Mouse (Mus musculus) CH12.LX (cell line): ENCODE measurements around the gene Iqcj. TPM values are rescaled to one million over a fixed set of nuclear protein-coding genes. Genes with fewer than 3 reads are reported as not detected.
A peak's percentile ranks its signal among the peaks of the same experiment; 100 is the strongest.

Experiments used
- DNase-seq: peaks from one replicate; pipeline ENCODE4 v3.0.0-alpha.2; 2013; ENCODE audit errors: extremely low read depth
- H3K27ac ChIP-seq: 2 replicates; pipeline ENCODE4 v1.5.1; 2012; ENCODE audit warnings: low read depth, mild to moderate bottlenecking, control low read depth, moderate library complexity; ENCODE audit not compliant: insufficient read depth
- H3K27me3 ChIP-seq: replicated peaks from 2 replicates; pipeline ENCODE3; 2012; ENCODE audit warnings: inconsistent platforms
- H3K36me3 ChIP-seq, 2 experiments: replicated peaks in 1 of 2; 2 replicates each; pipeline versions ENCODE3 to v1.6.1; 2012; ENCODE audit warnings: inconsistent platforms in 1 of 2, low read length in 1 of 2, mild to moderate bottlenecking in 1 of 2, mixed read lengths in 1 of 2, moderate library complexity in 1 of 2; ENCODE audit not compliant: control insufficient read depth in 1 of 2, insufficient read depth in 1 of 2
- H3K4me1 ChIP-seq, 2 experiments: 2 replicates each; pipeline ENCODE4 v1.6.1; 2012; ENCODE audit warnings: inconsistent platforms in 1 of 2, moderate library complexity in 1 of 2; ENCODE audit not compliant: insufficient read depth in 2 of 2, control insufficient read depth in 1 of 2
- H3K4me2 ChIP-seq: 2 replicates; pipeline ENCODE4 v1.6.1; 2012; ENCODE audit warnings: low read depth, mild to moderate bottlenecking, control low read depth; ENCODE audit not compliant: poor library complexity, insufficient read depth, severe bottlenecking
- H3K4me3 ChIP-seq, 3 experiments: fragments of 150-350 bp in 1 of 3; sonication (generic) in 1 of 3; replicated peaks in 1 of 3; 2 replicates each; pipeline versions ENCODE3 to v1.5.1; 2011 to 2012; ENCODE audit warnings: low read depth in 2 of 3, low read length in 2 of 3, mild to moderate bottlenecking in 2 of 3, moderate library complexity in 2 of 3, control low read depth in 1 of 3, improper control_type of control experiment in 1 of 3, inconsistent platforms in 1 of 3, mixed read lengths in 1 of 3; ENCODE audit not compliant: poor library complexity in 1 of 3
- H3K79me2 ChIP-seq: replicated peaks from 2 replicates; pipeline ENCODE4 v1.6.1; 2012; ENCODE audit warnings: mild to moderate bottlenecking, moderate library complexity; ENCODE audit not compliant: control insufficient read depth, poor library complexity, insufficient read depth, severe bottlenecking; ENCODE audit errors: extremely low read depth
- H3K9ac ChIP-seq: 2 replicates; pipeline ENCODE4 v1.6.1; 2012; ENCODE audit warnings: low read depth, mild to moderate bottlenecking, control low read depth, moderate library complexity; ENCODE audit not compliant: insufficient read depth
- H3K9me3 ChIP-seq: replicated peaks from 2 replicates; pipeline ENCODE3; 2012; ENCODE audit warnings: low read length, inconsistent platforms, mixed read lengths
- BHLHE40 ChIP-seq: IDR thresholded peaks from 2 replicates; pipeline ENCODE4 v1.6.1; 2011; ENCODE audit warnings: mild to moderate bottlenecking, low read depth, low read length, improper control_type of control experiment
- CHD1 ChIP-seq: IDR thresholded peaks from 2 replicates; pipeline ENCODE4 v1.6.1; 2012; ENCODE audit warnings: low read depth, low read length, improper control_type of control experiment, inconsistent platforms
- CTCF ChIP-seq, 2 experiments: IDR thresholded peaks in 1 of 2; conservative IDR thresholded peaks in 1 of 2; 2 replicates each; pipeline ENCODE4 v1.5.1; 2011 to 2012; ENCODE audit warnings: low read depth in 2 of 2, low read length in 2 of 2, improper control_type of control experiment in 1 of 2, inconsistent platforms in 1 of 2, mild to moderate bottlenecking in 1 of 2, moderate library complexity in 1 of 2
- EP300 ChIP-seq: IDR thresholded peaks from 2 replicates; pipeline ENCODE4 v1.6.1; 2011; ENCODE audit warnings: low read length, improper control_type of control experiment
- ETS1 ChIP-seq: conservative IDR thresholded peaks from 2 replicates; pipeline ENCODE4 v1.6.1; 2012; ENCODE audit warnings: low read depth, mild to moderate bottlenecking, inconsistent platforms, low read length, improper control_type of control experiment, moderate library complexity
- GABPA ChIP-seq: IDR thresholded peaks from 2 replicates; pipeline ENCODE4 v1.6.1; 2012; ENCODE audit warnings: low read depth, low read length, improper control_type of control experiment, inconsistent platforms; ENCODE audit not compliant: insufficient replicate concordance
- IRF4 ChIP-seq: IDR thresholded peaks from 2 replicates; pipeline ENCODE4 v1.6.1; 2014; ENCODE audit warnings: low read depth, mild to moderate bottlenecking, inconsistent platforms, low read length, improper control_type of control experiment
- MAX ChIP-seq: IDR thresholded peaks from 2 replicates; pipeline ENCODE4 v1.6.1; 2011; ENCODE audit warnings: low read length, improper control_type of control experiment
- MAZ ChIP-seq: IDR thresholded peaks from 2 replicates; pipeline ENCODE4 v1.6.1; 2012; ENCODE audit warnings: low read depth, mild to moderate bottlenecking, inconsistent platforms, low read length, improper control_type of control experiment, moderate library complexity
- MEF2A ChIP-seq: IDR thresholded peaks from 2 replicates; pipeline ENCODE4 v1.6.1; 2014; ENCODE audit warnings: low read depth, mild to moderate bottlenecking, inconsistent platforms, low read length, improper control_type of control experiment, borderline replicate concordance
- MXI1 ChIP-seq: IDR thresholded peaks from 2 replicates; pipeline ENCODE4 v1.6.1; 2011; ENCODE audit warnings: mild to moderate bottlenecking, low read depth, low read length, improper control_type of control experiment
- NRF1 ChIP-seq: IDR thresholded peaks from 2 replicates; pipeline ENCODE4 v1.6.1; 2014; ENCODE audit warnings: low read depth, mild to moderate bottlenecking, inconsistent platforms, low read length, improper control_type of control experiment, moderate library complexity
- POLR2A ChIP-seq: IDR thresholded peaks from 2 replicates; pipeline ENCODE4 v1.6.1; 2011; ENCODE audit warnings: low read depth, mild to moderate bottlenecking, improper control_type of control experiment, low read length
- RCOR1 ChIP-seq: conservative IDR thresholded peaks from 2 replicates; pipeline ENCODE4 v1.6.1; 2012; ENCODE audit warnings: low read depth, mild to moderate bottlenecking, inconsistent platforms, low read length, improper control_type of control experiment
- SMC3 ChIP-seq: IDR thresholded peaks from 2 replicates; pipeline ENCODE4 v1.6.1; 2011; ENCODE audit warnings: low read depth, low read length, improper control_type of control experiment
- TBP ChIP-seq: conservative IDR thresholded peaks from 2 replicates; pipeline ENCODE4 v1.6.1; 2011; ENCODE audit warnings: low read depth, low read length, improper control_type of control experiment
- TCF12 ChIP-seq: IDR thresholded peaks from 2 replicates; pipeline ENCODE4 v1.6.1; 2014; ENCODE audit warnings: low read depth, mild to moderate bottlenecking, inconsistent platforms, low read length, improper control_type of control experiment
- UBTF ChIP-seq: IDR thresholded peaks from 2 replicates; pipeline ENCODE4 v1.6.1; 2012; ENCODE audit warnings: low read depth, mild to moderate bottlenecking, inconsistent platforms, low read length, improper control_type of control experiment, moderate library complexity
- USF2 ChIP-seq: conservative IDR thresholded peaks from 2 replicates; pipeline ENCODE4 v1.6.1; 2011; ENCODE audit warnings: low read depth, low read length, improper control_type of control experiment
- ZKSCAN1 ChIP-seq: IDR thresholded peaks from 2 replicates; pipeline ENCODE4 v1.6.1; 2012; ENCODE audit warnings: low read depth, inconsistent platforms, low read length, improper control_type of control experiment, borderline replicate concordance
- ZMIZ1 ChIP-seq: IDR thresholded peaks from 2 replicates; pipeline ENCODE4 v1.6.1; 2012; ENCODE audit warnings: low read depth, mild to moderate bottlenecking, inconsistent platforms, low read length, improper control_type of control experiment
- ZNF384 ChIP-seq: IDR thresholded peaks from 2 replicates; pipeline ENCODE4 v1.6.1; 2012; ENCODE audit warnings: low read depth, low read length, improper control_type of control experiment, inconsistent platforms
- dilution Hi-C: fragments of 300-500 bp; cut with MboI; formaldehyde crosslinking; loops from 2 replicates; pipeline ENCODE4 v1.14.3; 2020; ENCODE audit warnings: low sequenced_read_pairs; ENCODE audit not compliant: extremely low pct_unique_long_range_greater_than_20kb, extremely low pct_ligation_motif_present
- in situ Hi-C: fragments of 300-500 bp; cut with MboI; formaldehyde crosslinking; loops from 3 replicates; pipeline ENCODE4 v1.14.3; 2019; ENCODE audit warnings: low sequenced_read_pairs, low pct_ligation_motif_present, low pct_unique_long_range_greater_than_20kb, mixed read lengths
- polyA plus RNA-seq: library from polyadenylated mRNA; unstranded; fragments of >175 nt; gene quantifications from 2 replicates; pipeline ENCODE4 v1.2.1, GENCODE M21; 2012; ENCODE audit warnings: low read depth; ENCODE audit not compliant: insufficient read length
- total RNA-seq, 2 experiments: library from RNA; depleted of rRNA; stranded (reverse); fragments of 300-350 nt in 1 of 2; fragments of >200 nt in 1 of 2; gene quantifications; 2 replicates each; pipeline ENCODE4 v1.2.3; 2012 to 2014

The Iqcj gene
- total and polyA plus RNA-seq, 3 experiments = 0.47 TPM; not detected in 2

- Histone ChIP-seq H3K36me3 (no peaks in the 10 kb centered on the region), H3K9ac (no peak overlapping the region), H3K79me2 (no peaks in the 10 kb centered on the region), H3K4me1 (peaks cover 0 to 10% of the 10 kb centered on the region in 2 experiments; a peak in 2 of 4 replicates), H3K4me2 (no peak overlapping the region), H3K27me3 (no peaks in the 10 kb centered on the region), H3K9me3 (no peaks in the 10 kb centered on the region), H3K4me3 (no peak overlapping the region), H3K27ac (no peak overlapping the region)
- TF ChIP-seq MAX (no peak), EP300 (peak; percentile 50; the same call in 1 of the 2 replicates), ZNF384 (peak; percentile 92), ETS1 (no peak)
- dilution Hi-C loops (no loop called here), in situ Hi-C loops (no loop called here)
- no peak for DNase-seq
Observed at GRCm38 (mm10) chr3:67935829-67936228, 43.8 kb downstream of the Iqcj start.

DNA sequence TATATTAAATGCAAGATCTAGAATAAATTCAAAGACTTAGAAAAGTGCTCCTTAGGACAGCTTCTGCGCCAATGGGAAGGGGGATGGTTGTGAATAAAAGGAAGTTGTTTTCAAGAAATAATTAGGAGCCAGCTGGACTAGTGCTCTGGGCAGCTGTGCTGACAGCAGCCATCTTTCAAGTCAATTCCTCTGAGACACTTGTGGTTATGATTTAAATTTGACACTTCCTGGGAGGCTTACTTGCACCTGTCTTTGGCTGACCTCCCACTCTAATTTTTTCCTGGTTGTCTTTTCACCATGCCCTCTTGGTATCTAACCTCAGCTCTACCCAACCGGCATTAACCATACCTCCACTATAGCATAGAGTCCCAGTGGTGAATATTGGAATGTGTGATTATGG, 55.0 kb downstream of the Iqcj start:
- H3K9ac ChIP-seq = no peak overlapping the region
- H3K4me1 ChIP-seq = peaks cover 8 to 18% of the 10 kb centered on the region in 2 experiments
- dilution Hi-C loops = no loop called here

GRCm38 (mm10) chr3:67952517-67952940, 60.5 kb downstream of the Iqcj start:
- dilution Hi-C loops = no loop called here
- H3K79me2 ChIP-seq = no peaks in the 10 kb centered on the region
- H3K27me3 ChIP-seq = no peaks in the 10 kb centered on the region
- in situ Hi-C loops = no loop called here
- H3K4me1 ChIP-seq = peaks cover 14 to 28% of the 10 kb centered on the region in 2 experiments
- H3K9me3 ChIP-seq = no peaks in the 10 kb centered on the region
- TF ChIP-seq SMC3 = no peak
- TF ChIP-seq RCOR1 = no peak
- no peak for TF ChIP-seq TBP
- TF ChIP-seq IRF4 = no peak
- no peak for TF ChIP-seq USF2
- no peak for TF ChIP-seq MEF2A
- TF ChIP-seq ZMIZ1 = no peak
- TF ChIP-seq GABPA = no peak
- peak; percentile 81 for TF ChIP-seq ETS1
- no peak for TF ChIP-seq UBTF
- TF ChIP-seq NRF1 = no peak
- TF ChIP-seq TCF12 = peak; percentile 19; the same call in 1 of the 2 replicates
- 0 out of 2 replicates have a peak, but pooled peaks have one; percentile 26 for TF ChIP-seq MXI1
- no peak for TF ChIP-seq POLR2A
- no peak for TF ChIP-seq EP300
- TF ChIP-seq MAZ = peak; percentile 53; the same call in 1 of the 2 replicates
- TF ChIP-seq BHLHE40 = peak; percentile 79
- TF ChIP-seq ZKSCAN1 = no peak
- TF ChIP-seq CHD1 = no peak
- TF ChIP-seq MAX = 0 out of 2 replicates have a peak, but pooled peaks have one; percentile 22
- H3K36me3 ChIP-seq = no peaks in the 10 kb centered on the region
- H3K9ac ChIP-seq = no peak overlapping the region
- no peak overlapping the region for H3K4me3 ChIP-seq
- peak; percentile 42 for DNase-seq
- H3K4me2 ChIP-seq = 0 out of 2 replicates have a peak overlapping the region, but pooled peaks have one; percentile 5
- H3K27ac ChIP-seq = no peak overlapping the region

More for the DNA sequence above, 55.0 kb downstream of the Iqcj start:
- in situ Hi-C loops = no loop called here
- Histone ChIP-seq H3K27me3 (no peaks in the 10 kb centered on the region), H3K9me3 (no peaks in the 10 kb centered on the region), H3K36me3 (no peaks in the 10 kb centered on the region), H3K27ac (no peak overlapping the region), H3K4me3 (no peak overlapping the region), H3K4me2 (no peak overlapping the region), H3K79me2 (no peaks in the 10 kb centered on the region)
- DNase-seq = peak; percentile 52
- TF ChIP-seq CTCF (conservative IDR thresholded peaks at IDR 0.05 in 1 of 2, IDR thresholded peaks at IDR 0.05 in 1 of 2; ENCODE audit: low read depth in 2 of 2, low read length in 2 of 2) (no peak), ETS1 (peak; percentile 52), TCF12 (peak; percentile 70; the same call in 1 of the 2 replicates), MEF2A (peak; percentile 57; the same call in 1 of the 2 replicates), EP300 (peak; percentile 68), TBP (no peak)
